Mouse (Mus musculus) testis, adult 2 months (tissue): ENCODE measurements around the gene Acsl6.

Experiments
- CTCF ChIP-seq: fragments of 200-500 bp; IDR thresholded peaks from 2 replicates; pipeline ENCODE4 v1.5.1; 2012; ENCODE audit warnings: low read depth, mild to moderate bottlenecking, inconsistent platforms, low read length, moderate library complexity; ENCODE audit not compliant: control insufficient read depth, insufficient read depth, insufficient replicate concordance
- POLR2A ChIP-seq: fragments of 200-500 bp; IDR thresholded peaks from 2 replicates; pipeline ENCODE4 v1.6.1; 2012; ENCODE audit warnings: low read depth, mild to moderate bottlenecking, inconsistent platforms, low read length, moderate library complexity; ENCODE audit not compliant: control insufficient read depth

DNA sequence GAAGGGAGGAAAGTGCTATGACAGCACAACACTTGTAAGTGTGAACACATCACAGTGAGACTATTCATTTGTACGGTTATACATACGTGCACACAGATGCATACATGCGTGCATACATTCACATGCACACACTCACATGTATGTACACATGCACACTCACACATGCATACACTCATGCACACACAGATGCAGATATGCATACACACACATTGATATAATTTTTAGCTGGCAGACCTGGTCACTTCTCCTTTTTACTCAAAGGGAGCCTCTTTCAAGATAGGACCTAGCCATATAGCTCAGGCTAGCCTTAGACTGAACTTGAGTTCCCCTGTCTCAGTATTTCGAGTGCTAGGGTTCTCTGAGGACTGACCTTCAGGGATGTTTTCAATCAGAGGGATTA is 87.7 kb downstream of the Acsl6 start:
- TF ChIP-seq CTCF, result no peak
- no peak for TF ChIP-seq POLR2A
